9 mouse cellular contexts compared by ENCODE assay signal in genomic region chr7:60004606-60005330, GRCm38 (mm10). TPM values are rescaled to one million over a fixed set of nuclear protein-coding genes. Genes with fewer than 3 reads are reported as not detected.
DNase-seq lines count a peak whose midpoint lies in the region; ATAC-seq and TF ChIP-seq lines count a peak whose summit lies in the region.
"Had no signal": no experiment of that assay in that cellular context is flagged by ENCODE, and none has a peak within 500 bp of the region (broad histone marks: within the 10 kb centered on the region; RNA-seq: fewer than 3 reads in every experiment).

Gene Snurf, minus strand, starts transcription at chr7:60005049.
Gene Gm38393, minus strand, starts transcription at chr7:60005064.

- H3K27ac ChIP-seq in intestine, postnatal 0 days (ENCODE audit: low read depth, low read length) = 0 out of 2 replicates have a peak within 1 kb of the TSS, but pooled peaks have one; percentile 11
- H3K27ac ChIP-seq in midbrain, embryonic 12.5 days (replicated peaks) = peak within 1 kb of the TSS; percentile 87

- no peaks in the 10 kb centered on the region for H3K27me3 ChIP-seq in erythroblast, embryonic 14.5 days (ENCODE audit: control insufficient read depth)
- no peaks in the 10 kb centered on the region for H3K27me3 ChIP-seq in intestine, postnatal 0 days (replicated peaks; ENCODE audit: control insufficient read depth, insufficient read depth, low read length)
- no peaks in the 10 kb centered on the region for H3K27me3 ChIP-seq in midbrain, embryonic 12.5 days

- no peaks in the 10 kb centered on the region for H3K36me3 ChIP-seq in erythroblast, embryonic 14.5 days (ENCODE audit: control insufficient read depth)
- no peaks in the 10 kb centered on the region for H3K36me3 ChIP-seq in intestine, postnatal 0 days (ENCODE audit: control insufficient read depth, insufficient read depth)
- H3K36me3 ChIP-seq in midbrain, embryonic 12.5 days = no peaks in the 10 kb centered on the region

- peak within 1 kb of the TSS; percentile 67 for H3K4me3 ChIP-seq in erythroblast, embryonic 14.5 days (replicated peaks)
- H3K4me3 ChIP-seq in intestine, postnatal 0 days (ENCODE audit: low read depth, low read length) = peak within 1 kb of the TSS; percentile 52
- H3K4me3 ChIP-seq in midbrain, embryonic 12.5 days = peak within 1 kb of the TSS; percentile 63

- peak within 1 kb of the TSS; percentile 68 for H3K4me2 ChIP-seq in intestine, postnatal 0 days (replicated peaks; ENCODE audit: low read depth)
- peak within 1 kb of the TSS; percentile 55 for H3K4me2 ChIP-seq in midbrain, embryonic 12.5 days (replicated peaks)

- WGBS in intestine, postnatal 0 days = 49% methylated on average over 30 of the region's 30 CpGs
- 57% methylated on average over 30 of the region's 30 CpGs for WGBS in midbrain, embryonic 12.5 days

- peaks cover 19% of the 10 kb centered on the region for H3K9me3 ChIP-seq in erythroblast, embryonic 14.5 days (ENCODE audit: control insufficient read depth, low read length)
- no peaks in the 10 kb centered on the region for H3K9me3 ChIP-seq in intestine, postnatal 0 days (ENCODE audit: control insufficient read depth)
- H3K9me3 ChIP-seq in midbrain, embryonic 12.5 days = peaks cover 17% of the 10 kb centered on the region; the same call in 1 of the 2 replicates

- H3K4me1 ChIP-seq in erythroblast, embryonic 14.5 days (ENCODE audit: control insufficient read depth) = peaks cover 19% of the 10 kb centered on the region
- H3K4me1 ChIP-seq in intestine, postnatal 0 days (replicated peaks; ENCODE audit: control insufficient read depth, insufficient read depth, low read length) = no peaks in the 10 kb centered on the region
- H3K4me1 ChIP-seq in midbrain, embryonic 12.5 days = 0 out of 2 replicates have a peak, but pooled peaks cover 4% of the 10 kb centered on the region

- peak; percentile 83 for DNase-seq in embryo, embryonic 11 days
- peak; percentile 17 for DNase-seq in gastrocnemius, postnatal 36 days
- peak; percentile 79 to 83 for DNase-seq in left cerebral cortex, postnatal 36 days (ENCODE audit: low spot score in 2 of 2)
- peak; percentile 3 to 26 for DNase-seq in spleen, postnatal 10 days (ENCODE audit: low spot score in 2 of 2)

- H3K9ac ChIP-seq in intestine, postnatal 0 days (ENCODE audit: low read depth, low read length) = peak within 1 kb of the TSS; percentile 34; the same call in 1 of the 2 replicates
- H3K9ac ChIP-seq in midbrain, embryonic 12.5 days (replicated peaks) = peak within 1 kb of the TSS; percentile 65

- no peak for TF ChIP-seq CTCF in intestine, postnatal 0 days (IDR thresholded peaks at IDR 0.05; ENCODE audit: low read depth)

- no peak for ATAC-seq in erythroblast, adult 5-6 weeks (replicated peaks; ENCODE audit: low FRiP score, poor library complexity, severe bottlenecking)
- no peak for ATAC-seq in intestine, postnatal 0 days
- ATAC-seq in midbrain, embryonic 12.5 days (ENCODE audit: low FRiP score, low read depth) = peak; percentile 67

- intact Hi-C loops in gastrocnemius, postnatal 36 days (cut with DNase I) = no loop called here
- intact Hi-C loops in left cerebral cortex, postnatal 36 days (cut with DNase I) = loop anchor here (5.0 kb wide), 2 partner anchors 43 to 243 kb away; no protein-coding TSS in a partner anchor

RNA-seq across cellular contexts. Expression of gene Snurf, which starts in this region (rescaled TPM):
- polyA plus RNA-seq in erythroblast, embryonic 14.5 days (2012) = not detected in 2 replicates
- not detected in 2 replicates for total RNA-seq in erythroblast, adult 5-6 weeks (2015; ENCODE audit: low replicate concordance)
- not detected in 2 replicates for total RNA-seq in erythroblast, adult 5-6 weeks (2017; ENCODE audit: low replicate concordance)
- total RNA-seq in gastrocnemius, postnatal 36 days (2021) = 100 to 1,000 TPM; 138 to 163 TPM
- polyA plus RNA-seq in intestine, postnatal 0 days (2015; fragmentation: Nextera tagmentation; extraction: Ambion mirVana) = 19.2 and 20.6 TPM in 2 replicates
- 1,000 to 10,000 TPM; 2,435 to 2,615 TPM for total RNA-seq in left cerebral cortex, postnatal 36 days (2021)
- 186 and 209 TPM in 2 replicates for polyA plus RNA-seq in midbrain, embryonic 12.5 days (2016; fragmentation: Nextera tagmentation; extraction: Ambion mirVana)
- total RNA-seq: neutrophil, adult 5-6 weeks had no signal

RNA-seq across cellular contexts. Expression of gene Gm38393, which starts in this region (rescaled TPM):
- 1.6 and 3.3 TPM in 2 replicates for polyA plus RNA-seq in erythroblast, embryonic 14.5 days (2012)
- not detected in 2 replicates for total RNA-seq in erythroblast, adult 5-6 weeks (2015; ENCODE audit: low replicate concordance)
- 0.09 TPM in 1 of 2 replicates, not detected in the other for total RNA-seq in erythroblast, adult 5-6 weeks (2017; ENCODE audit: low replicate concordance)
- 1 to 10 TPM; 2.1 to 3.3 TPM for total RNA-seq in gastrocnemius, postnatal 36 days (2021)
- polyA plus RNA-seq in intestine, postnatal 0 days (2015; fragmentation: Nextera tagmentation; extraction: Ambion mirVana) = 0.12 and 0.22 TPM in 2 replicates
- 10 to 100 TPM; 59.3 to 81.3 TPM for total RNA-seq in left cerebral cortex, postnatal 36 days (2021)
- 2.9 and 3.8 TPM in 2 replicates for polyA plus RNA-seq in midbrain, embryonic 12.5 days (2016; fragmentation: Nextera tagmentation; extraction: Ambion mirVana)

Comparison
In these comparisons a context has a peak if more than half of its experiments do, and no peak if none do; other contexts are left out.
1. RNA of gene Snurf (total RNA-seq): 2,435 to 2,615 TPM in left cerebral cortex, postnatal 36 days and 138 to 163 TPM in gastrocnemius, postnatal 36 days; not detected in erythroblast, adult 5-6 weeks; every median in the first group is over 100 times any median in the second.
2. RNA of gene Gm38393 (total RNA-seq): 59.3 to 81.3 TPM in left cerebral cortex, postnatal 36 days; 2.1 to 3.3 TPM in gastrocnemius, postnatal 36 days and 0.09 TPM in erythroblast, adult 5-6 weeks; every median in the first group is over 10 times any median in the second.
3. RNA of gene Snurf (total RNA-seq): 2,435 to 2,615 TPM in left cerebral cortex, postnatal 36 days; 138 to 163 TPM in gastrocnemius, postnatal 36 days; every median in the first group is over 10 times any median in the second.
4. RNA of gene Snurf (polyA plus RNA-seq): 186 to 209 TPM in midbrain, embryonic 12.5 days and 19.2 to 20.6 TPM in intestine, postnatal 0 days; not detected in erythroblast, embryonic 14.5 days; every median in the first group is over 10 times any median in the second.
5. DNase-seq: peak in every context shown above with its lines; median percentile 83 in embryo, embryonic 11 days; 81 in left cerebral cortex, postnatal 36 days; 17 in gastrocnemius, postnatal 36 days; 14 in spleen, postnatal 10 days.
6. Peak in every context shown above with its lines, with median percentiles within 50 percentile points of each other: H3K4me3 ChIP-seq.